Comparison of ENCODE assay signal across 8 mouse cellular contexts in the genomic region with DNA sequence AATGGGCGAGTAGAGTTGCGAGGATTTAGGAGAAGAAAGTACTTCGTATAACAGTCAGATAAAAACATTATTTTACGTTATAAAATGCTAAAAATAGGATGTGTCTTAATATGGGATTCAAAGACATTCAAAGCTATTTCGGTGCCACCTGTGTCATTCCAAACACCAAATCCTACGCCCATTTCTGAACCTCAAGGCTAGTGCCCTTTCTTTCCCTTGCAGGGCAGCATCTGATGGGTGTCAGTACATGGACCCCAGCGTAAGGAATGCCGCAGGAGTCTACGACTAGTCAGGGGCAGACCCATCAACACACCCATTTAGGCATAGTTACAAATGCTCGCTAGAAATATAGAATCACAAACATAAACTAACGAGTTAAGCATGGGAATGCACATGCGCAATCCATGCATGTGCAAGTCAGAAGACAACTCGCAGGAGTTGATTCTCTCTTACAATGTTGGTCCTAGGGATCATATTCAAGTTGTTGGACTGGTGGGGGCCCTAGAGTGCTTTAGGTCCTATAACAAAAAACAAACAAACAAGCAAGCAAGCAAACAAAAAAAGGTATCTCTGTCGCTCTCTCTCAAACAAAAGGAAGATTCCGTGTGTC.
DNase-seq lines count a peak whose midpoint lies in the region; ATAC-seq and TF ChIP-seq lines count a peak whose summit lies in the region.

No protein-coding gene starts in this region.

- intact Hi-C loops in gastrocnemius, adult 2 months (cut with DNase I): no loop called here

- H3K4me2 ChIP-seq in lung, postnatal 0 days (replicated peaks; ENCODE audit: low read depth, low read length): peak overlapping the region; percentile 58
- peak overlapping the region; percentile 67 for H3K4me2 ChIP-seq in hindbrain, postnatal 0 days (ENCODE audit: low read depth, low read length)
- 0 out of 2 replicates have a peak overlapping the region, but pooled peaks have one; percentile 17 for H3K4me2 ChIP-seq in stomach, postnatal 0 days (replicated peaks; ENCODE audit: low read depth)

- H3K27me3 ChIP-seq in lung, postnatal 0 days (replicated peaks; ENCODE audit: insufficient read depth, low read length): no peaks in the 10 kb centered on the region
- no peaks in the 10 kb centered on the region for H3K27me3 ChIP-seq in hindbrain, postnatal 0 days (ENCODE audit: insufficient read depth, low read length)
- H3K27me3 ChIP-seq in stomach, postnatal 0 days (ENCODE audit: control insufficient read depth, insufficient read depth, low read length): no peaks in the 10 kb centered on the region

- TF ChIP-seq EP300 in lung, postnatal 0 days (IDR thresholded peaks at IDR 0.05): no peak
- TF ChIP-seq EP300 in stomach, postnatal 0 days (optimal IDR thresholded peaks at IDR 0.05): no peak

- no peak for TF ChIP-seq POLR2A in lung, adult 2 months (IDR thresholded peaks at IDR 0.05; ENCODE audit: borderline replicate concordance, extremely low read depth, low read depth, low read length)

- no peak for ATAC-seq in lung, postnatal 0 days
- no peak for ATAC-seq in hindbrain, postnatal 0 days
- ATAC-seq in stomach, postnatal 0 days (ENCODE audit: low FRiP score, low TSS enrichment): no peak
- no peak for ATAC-seq in megakaryocyte, adult 5-6 weeks (ENCODE audit: poor library complexity, severe bottlenecking)

- H3K36me3 ChIP-seq in lung, postnatal 0 days (ENCODE audit: insufficient read depth, low read length): no peaks in the 10 kb centered on the region
- H3K36me3 ChIP-seq in hindbrain, postnatal 0 days (ENCODE audit: insufficient read depth, low read length): no peaks in the 10 kb centered on the region
- H3K36me3 ChIP-seq in stomach, postnatal 0 days (ENCODE audit: control insufficient read depth, insufficient read depth, low read length): no peaks in the 10 kb centered on the region

- no peak overlapping the region for H3K9ac ChIP-seq in lung, postnatal 0 days (replicated peaks; ENCODE audit: low read depth)
- H3K9ac ChIP-seq in hindbrain, postnatal 0 days (replicated peaks; ENCODE audit: low read length): no peak overlapping the region
- no peak overlapping the region for H3K9ac ChIP-seq in stomach, postnatal 0 days (ENCODE audit: low read length)

- no peaks in the 10 kb centered on the region for H3K9me3 ChIP-seq in lung, postnatal 0 days (ENCODE audit: low read length)
- H3K9me3 ChIP-seq in hindbrain, postnatal 0 days (ENCODE audit: low read length): no peaks in the 10 kb centered on the region
- H3K9me3 ChIP-seq in stomach, postnatal 0 days (ENCODE audit: control insufficient read depth, low read length): no peaks in the 10 kb centered on the region

- no peak for TF ChIP-seq CTCF in gastrocnemius, adult 2 months (IDR thresholded peaks at IDR 0.05)
- TF ChIP-seq CTCF in lung, postnatal 0 days (IDR thresholded peaks at IDR 0.05): no peak
- no peak for TF ChIP-seq CTCF in lung, adult 2 months (IDR thresholded peaks at IDR 0.05; ENCODE audit: insufficient read depth, low read length)
- no peak for TF ChIP-seq CTCF in hindbrain, postnatal 0 days (IDR thresholded peaks at IDR 0.05; ENCODE audit: low read depth)
- no peak for TF ChIP-seq CTCF in stomach, postnatal 0 days (IDR thresholded peaks at IDR 0.05; ENCODE audit: low read depth)

- no peak overlapping the region for H3K27ac ChIP-seq in gastrocnemius, adult 2 months
- H3K27ac ChIP-seq in lung, postnatal 0 days (ENCODE audit: low read length): no peak overlapping the region
- H3K27ac ChIP-seq in hindbrain, postnatal 0 days: no peak overlapping the region
- H3K27ac ChIP-seq in stomach, postnatal 0 days (replicated peaks): no peak overlapping the region

- 44% methylated on average over 15 of the region's 15 CpGs for WGBS in lung, postnatal 0 days
- WGBS in lung, adult 2 months: 49% methylated on average over 15 of the region's 15 CpGs
- WGBS in hindbrain, postnatal 0 days: 34% methylated on average over 15 of the region's 15 CpGs
- WGBS in stomach, postnatal 0 days: 41% methylated on average over 15 of the region's 15 CpGs

- peak overlapping the region; percentile 68 for H3K4me3 ChIP-seq in gastrocnemius, adult 2 months
- H3K4me3 ChIP-seq in lung, postnatal 0 days (ENCODE audit: low read depth, low read length): no peak overlapping the region
- no peak overlapping the region for H3K4me3 ChIP-seq in lung, adult 2 months (replicated peaks; ENCODE audit: extremely low read depth, low read depth, low read length)
- H3K4me3 ChIP-seq in hindbrain, postnatal 0 days (ENCODE audit: low read length): peak overlapping the region; percentile 39
- H3K4me3 ChIP-seq in stomach, postnatal 0 days (ENCODE audit: low read depth, low read length): no peak overlapping the region

- DNase-seq in gastrocnemius, adult 2 months: no peak
- DNase-seq in gastrocnemius, postnatal 25 days: no peak
- no peak for DNase-seq in lung, postnatal 0 days (ENCODE audit: low spot score)
- no peak for DNase-seq in lung, adult 2 months
- no peak for DNase-seq in hindbrain, postnatal 0 days (ENCODE audit: low spot score)
- no peak for DNase-seq in stomach, postnatal 0 days (ENCODE audit: low spot score)
- no peak for DNase-seq in gastrocnemius, adult 18-20 months (ENCODE audit: low spot score)

- no peaks in the 10 kb centered on the region for H3K4me1 ChIP-seq in lung, postnatal 0 days (ENCODE audit: insufficient read depth, low read depth, low read length)
- H3K4me1 ChIP-seq in lung, adult 2 months (ENCODE audit: control insufficient read depth, insufficient read depth, low read length): peaks cover 3% of the 10 kb centered on the region; the same call in 1 of the 2 replicates
- H3K4me1 ChIP-seq in hindbrain, postnatal 0 days (ENCODE audit: insufficient read depth, low read length): peaks cover 11% of the 10 kb centered on the region
- no peaks in the 10 kb centered on the region for H3K4me1 ChIP-seq in stomach, postnatal 0 days (replicated peaks; ENCODE audit: control insufficient read depth, insufficient read depth)

Comparison
In these comparisons a context has a peak if more than half of its experiments do, and no peak if none do; other contexts are left out.
1. H3K4me3 ChIP-seq: peak in gastrocnemius, adult 2 months (single experiment) and hindbrain, postnatal 0 days (single experiment); none in lung, postnatal 0 days (single experiment), lung, adult 2 months (single experiment) and stomach, postnatal 0 days (single experiment).
2. H3K4me2 ChIP-seq: peak in every context shown above with its lines; median percentile 67 in hindbrain, postnatal 0 days; 58 in lung, postnatal 0 days; 17 in stomach, postnatal 0 days.